ENCODE assay signal across 15 mouse cellular contexts in the genomic region with DNA sequence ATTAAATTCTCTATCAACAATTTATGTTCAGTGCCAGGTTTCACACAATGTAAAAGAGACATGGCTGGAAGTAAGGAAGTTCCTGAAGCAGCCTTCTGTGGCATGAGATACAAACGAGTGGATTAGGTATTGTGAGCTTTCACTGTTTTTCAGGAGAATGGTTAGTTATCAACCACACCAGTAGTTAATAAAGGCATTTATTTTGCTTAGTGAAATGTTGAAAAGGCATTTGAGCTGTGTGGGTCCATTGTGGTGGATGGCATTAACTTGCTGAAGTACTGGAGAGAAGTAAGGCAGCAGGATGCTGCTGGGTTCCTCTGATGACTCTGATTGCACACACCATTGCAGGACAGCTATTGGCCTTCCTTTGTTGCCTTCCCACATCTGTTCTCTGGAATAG.
"Had no signal": no experiment of that assay in that cellular context is flagged by ENCODE, and none has a peak within 500 bp of the region (broad histone marks: within the 10 kb centered on the region; RNA-seq: fewer than 3 reads in every experiment).

No protein-coding gene starts in this region.

- H3K4me1 ChIP-seq: midbrain, embryonic 13.5 days; midbrain, embryonic 15.5 days; neural tube, embryonic 12.5 days; stomach, embryonic 15.5 days had no signal

- H3K27me3 ChIP-seq: megakaryocyte, embryonic 14.5 days; midbrain, embryonic 13.5 days; midbrain, embryonic 15.5 days; neural tube, embryonic 12.5 days; stomach, embryonic 15.5 days had no signal

- DNase-seq: lung, adult 18-20 months; lung, embryonic 14.5 days; lung, postnatal 10 days; lung, postnatal 36 days; right cerebral cortex, postnatal 14 days; thymus, adult 2 months; thymus, postnatal 25 days; thymus, postnatal 4 days had no signal

- H3K4me3 ChIP-seq: megakaryocyte, embryonic 14.5 days; midbrain, embryonic 13.5 days; midbrain, embryonic 15.5 days; neural tube, embryonic 12.5 days; stomach, embryonic 15.5 days had no signal

- H3K27ac ChIP-seq: macrophage; midbrain, embryonic 13.5 days; midbrain, embryonic 15.5 days; neural tube, embryonic 12.5 days; stomach, embryonic 15.5 days; stomach, postnatal 0 days had no signal

- ATAC-seq: midbrain, embryonic 13.5 days; midbrain, embryonic 15.5 days had no signal

- H3K36me3 ChIP-seq: midbrain, embryonic 13.5 days; midbrain, embryonic 15.5 days; neural tube, embryonic 12.5 days; stomach, embryonic 15.5 days had no signal
